Mouse (Mus musculus): ENCODE measurements around the gene Lrrc23. TPM values are rescaled to one million over a fixed set of nuclear protein-coding genes. Genes with fewer than 3 reads are reported as not detected.

Gene Lrrc23
- polyA plus RNA-seq, 1 experiment from 2014 or later = 0.17 TPM

DNA sequence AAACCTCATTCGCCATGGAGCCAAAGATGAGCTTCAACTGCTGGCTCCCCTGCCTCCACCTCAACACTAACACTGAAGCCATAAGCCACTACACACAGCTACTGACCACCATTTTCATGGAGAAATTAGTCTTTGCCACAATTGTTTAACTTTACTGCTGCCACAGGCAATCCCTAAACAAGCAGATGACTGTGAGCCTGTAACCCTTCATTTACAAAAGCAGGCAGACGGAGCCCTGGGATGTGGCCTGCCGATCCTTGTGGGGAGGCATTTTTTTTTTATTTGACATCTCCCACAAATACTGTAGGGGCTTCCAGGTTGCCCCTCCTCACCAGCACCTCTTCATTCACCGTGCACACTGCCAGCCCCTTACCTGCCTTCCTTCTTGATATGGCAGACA, 37.1 kb upstream of the Lrrc23 start:
- Histone ChIP-seq H3K9me3 (ENCODE audit: low read depth, low read length) (no peaks in the 10 kb centered on the region), H3K4me2 (no peak overlapping the region), H3K27me3 (ENCODE audit: insufficient read depth, low read length) (no peaks in the 10 kb centered on the region), H3K4me3 (ENCODE audit: low read depth, low read length) (no peak overlapping the region), H3K36me3 (ENCODE audit: insufficient read depth) (peaks cover 75% of the 10 kb centered on the region), H3K4me1 (ENCODE audit: insufficient read depth) (peaks cover 15% of the 10 kb centered on the region), H3K9ac (no peak overlapping the region), H3K27ac (ENCODE audit: low read depth) (no peak overlapping the region)
- no peak for TF ChIP-seq CTCF (IDR thresholded peaks at IDR 0.05; ENCODE audit: low read depth)
- 80% methylated on average over 4 of the region's 4 CpGs for WGBS
- ATAC-seq (ENCODE audit: insufficient read depth) = no peak
- no peak for DNase-seq

DNA sequence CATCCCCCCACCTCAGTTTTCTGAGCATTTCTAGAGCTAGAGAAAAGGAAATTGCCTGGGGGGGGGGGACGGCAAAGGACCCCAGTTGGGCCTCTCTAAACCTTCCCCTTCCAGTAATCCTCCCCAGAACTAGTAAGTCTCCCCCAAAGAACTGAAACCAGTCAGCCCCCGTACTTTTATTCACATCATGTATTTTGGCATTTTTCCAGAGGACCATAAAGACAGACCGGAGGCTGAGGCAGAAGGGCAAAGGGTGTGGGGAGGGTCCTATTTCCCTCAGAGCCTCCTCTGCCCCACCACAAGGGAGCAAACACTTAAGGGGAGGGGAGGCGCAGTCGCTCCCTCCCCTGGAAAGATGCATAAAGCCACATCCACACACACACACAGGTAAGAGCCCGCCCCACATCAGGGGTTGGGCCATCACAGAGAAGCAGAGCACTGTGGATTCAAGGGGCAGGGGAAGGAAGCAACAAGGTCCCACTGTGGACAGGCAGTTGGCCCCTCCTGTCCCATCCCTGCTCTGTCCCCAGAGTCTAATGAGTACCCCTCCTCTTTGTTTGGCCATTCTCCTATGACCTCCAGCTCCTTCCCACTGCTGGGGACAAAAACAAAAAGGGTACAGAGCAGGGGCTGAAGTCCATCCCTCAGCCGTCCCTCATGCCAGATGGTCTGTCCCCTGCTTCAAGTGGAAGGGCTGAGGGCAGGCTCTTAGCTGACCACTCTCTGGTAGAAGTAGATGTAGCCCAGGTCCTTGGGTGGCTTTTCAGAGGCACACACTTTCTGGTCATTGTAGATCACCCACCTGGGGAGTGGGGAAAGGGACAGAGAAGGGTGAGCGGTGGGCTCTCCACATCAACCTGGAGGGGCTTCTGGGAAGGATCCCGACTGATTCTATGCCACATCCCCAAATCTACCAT, 35.6 kb upstream of the Lrrc23 start:
- Histone ChIP-seq H3K9ac (no peak overlapping the region), H3K27ac (ENCODE audit: low read depth) (no peak overlapping the region), H3K4me3 (ENCODE audit: low read depth, low read length) (no peak overlapping the region), H3K4me2 (peak overlapping the region; percentile 64; the same call in 1 of the 2 replicates), H3K36me3 (ENCODE audit: insufficient read depth) (peaks cover 74% of the 10 kb centered on the region), H3K27me3 (ENCODE audit: insufficient read depth, low read length) (no peaks in the 10 kb centered on the region), H3K4me1 (ENCODE audit: insufficient read depth) (peaks cover 15% of the 10 kb centered on the region), H3K9me3 (ENCODE audit: low read depth, low read length) (no peaks in the 10 kb centered on the region)
- 57% methylated on average over 9 of the region's 9 CpGs for WGBS
- no peak for ATAC-seq (ENCODE audit: insufficient read depth)
- TF ChIP-seq CTCF (IDR thresholded peaks at IDR 0.05; ENCODE audit: low read depth) = no peak
- DNase-seq = peak; percentile 55

DNA sequence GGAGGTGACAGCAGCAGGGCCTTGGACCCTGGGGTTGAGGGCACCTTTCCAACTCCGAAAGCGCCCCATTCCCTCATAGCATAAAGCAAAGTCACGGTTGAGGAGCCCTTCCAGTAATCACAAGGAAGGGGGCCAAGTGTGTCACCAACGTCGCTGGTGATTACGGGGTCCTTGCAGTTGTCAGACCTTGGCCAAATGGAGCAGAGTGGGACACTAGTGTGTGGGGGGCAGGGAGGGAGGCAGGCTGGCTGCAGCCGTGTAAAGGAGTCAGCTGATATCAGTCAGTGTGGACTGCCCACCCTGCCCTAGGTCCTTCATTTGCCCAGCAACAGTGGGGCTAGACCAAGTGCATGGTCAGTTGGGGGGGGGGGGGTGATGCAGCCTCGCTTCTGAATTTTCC, 34.9 kb upstream of the Lrrc23 start:
- Histone ChIP-seq H3K9ac (peak overlapping the region; percentile 85; the same call in 1 of the 2 replicates), H3K27ac (ENCODE audit: low read depth) (peak overlapping the region; percentile 26), H3K4me2 (peak overlapping the region; percentile 64), H3K4me1 (ENCODE audit: insufficient read depth) (peaks cover 18% of the 10 kb centered on the region), H3K9me3 (ENCODE audit: low read depth, low read length) (no peaks in the 10 kb centered on the region), H3K36me3 (ENCODE audit: insufficient read depth) (peaks cover 72% of the 10 kb centered on the region), H3K4me3 (ENCODE audit: low read depth, low read length) (peak overlapping the region; percentile 76), H3K27me3 (ENCODE audit: insufficient read depth, low read length) (no peaks in the 10 kb centered on the region)
- WGBS = 28% methylated on average over 8 of the region's 8 CpGs
- no peak for DNase-seq
- TF ChIP-seq CTCF (IDR thresholded peaks at IDR 0.05; ENCODE audit: low read depth) = no peak
- peak; percentile 42 for ATAC-seq (ENCODE audit: insufficient read depth)

DNA sequence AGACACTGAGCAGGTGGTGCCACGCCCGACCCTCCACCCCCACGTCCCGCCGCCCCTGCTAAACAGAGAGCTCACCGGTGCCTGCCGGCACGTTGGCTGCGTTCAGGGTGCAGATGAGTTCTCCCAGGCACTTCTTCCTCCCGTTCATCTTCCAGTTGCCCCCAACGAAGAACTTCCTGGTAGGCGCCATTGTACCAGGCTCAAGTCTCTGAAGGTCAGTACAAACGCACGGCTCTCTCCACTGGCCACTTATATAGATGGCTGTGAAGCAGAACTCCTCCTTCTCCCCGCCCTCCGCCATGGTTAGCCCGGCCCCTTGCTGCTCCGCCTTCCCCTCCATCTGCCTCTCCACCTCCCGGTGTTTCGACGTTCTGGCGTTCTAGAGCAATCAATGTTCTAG, 34.4 kb upstream of the Lrrc23 start, which contains the start of gene Tpi1:
Gene Tpi1, minus strand, starts transcription at position 364 of the 400 bp plus-strand sequence.
- Histone ChIP-seq H3K27me3 (ENCODE audit: insufficient read depth, low read length) (no peaks in the 10 kb centered on the region), H3K4me3 (ENCODE audit: low read depth, low read length) (peak within 1 kb of the TSS; percentile 76), H3K4me1 (ENCODE audit: insufficient read depth) (peaks cover 18% of the 10 kb centered on the region), H3K4me2 (peak within 1 kb of the TSS; percentile 64), H3K27ac (ENCODE audit: low read depth) (peak within 1 kb of the TSS; percentile 96), H3K9ac (peak within 1 kb of the TSS; percentile 85), H3K36me3 (ENCODE audit: insufficient read depth) (peaks cover 67% of the 10 kb centered on the region), H3K9me3 (ENCODE audit: low read depth, low read length) (no peaks in the 10 kb centered on the region)
- TF ChIP-seq CTCF (IDR thresholded peaks at IDR 0.05; ENCODE audit: low read depth) = no peak
- peak; percentile 89 for ATAC-seq (ENCODE audit: insufficient read depth)
- peak; percentile 95 for DNase-seq
- WGBS = 0% methylated on average over 22 of the region's 22 CpGs

DNA sequence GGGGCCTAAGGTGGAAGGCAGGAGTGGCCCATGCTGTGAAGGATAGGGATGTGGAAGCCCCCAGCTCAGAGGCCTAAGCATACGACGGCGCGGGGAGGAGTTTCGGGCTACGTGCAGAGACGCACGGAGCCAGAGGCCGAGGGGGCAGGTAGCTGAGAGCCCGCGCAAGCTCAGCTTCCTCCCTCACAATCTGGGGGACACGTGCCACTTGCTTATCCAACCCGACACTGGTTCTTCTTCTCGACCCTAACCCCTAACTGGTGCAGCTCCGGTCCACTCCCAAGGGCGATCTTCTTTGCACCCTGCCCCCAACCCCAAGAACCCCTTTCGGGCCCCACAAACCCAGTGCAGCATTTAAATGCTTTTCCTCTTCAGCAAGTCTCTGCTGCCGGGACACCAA, 34.0 kb upstream of the Lrrc23 start:
- ATAC-seq (ENCODE audit: insufficient read depth) = peak; percentile 53

DNA sequence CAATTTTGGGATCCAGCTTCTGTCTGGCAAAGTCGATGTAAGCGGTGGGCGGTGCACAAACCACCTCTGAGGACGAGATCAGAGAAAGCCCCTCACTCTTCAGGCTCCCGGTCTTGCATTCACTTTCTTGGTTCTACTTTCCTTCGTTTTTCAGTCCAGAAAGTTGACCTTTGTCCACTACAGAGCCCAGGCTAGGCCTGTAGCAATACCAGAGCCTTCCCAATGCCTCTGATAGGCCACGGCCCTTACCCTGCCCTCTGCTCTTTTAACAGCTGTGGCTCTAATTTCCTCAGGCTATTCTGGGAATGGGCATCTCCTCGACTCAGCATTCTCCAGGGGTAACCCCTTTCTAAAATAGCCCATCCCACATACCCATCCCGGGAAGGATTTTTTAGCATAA, 33.3 kb upstream of the Lrrc23 start:
- H3K27ac ChIP-seq (ENCODE audit: low read depth) = peak overlapping the region; percentile 96
- H3K9ac ChIP-seq = peak overlapping the region; percentile 85
- no peak for TF ChIP-seq CTCF (IDR thresholded peaks at IDR 0.05; ENCODE audit: low read depth)
- peak overlapping the region; percentile 76 for H3K4me3 ChIP-seq (ENCODE audit: low read depth, low read length)
- peak overlapping the region; percentile 64 for H3K4me2 ChIP-seq
- 10% methylated on average over 9 of the region's 9 CpGs for WGBS
- DNase-seq = peak; percentile 20
- H3K36me3 ChIP-seq (ENCODE audit: insufficient read depth) = peaks cover 56% of the 10 kb centered on the region
- H3K4me1 ChIP-seq (ENCODE audit: insufficient read depth) = peaks cover 18% of the 10 kb centered on the region
- ATAC-seq (ENCODE audit: insufficient read depth) = no peak
- no peaks in the 10 kb centered on the region for H3K27me3 ChIP-seq (ENCODE audit: insufficient read depth, low read length)
- H3K9me3 ChIP-seq (ENCODE audit: low read depth, low read length) = no peaks in the 10 kb centered on the region

More for the DNA sequence above, 34.0 kb upstream of the Lrrc23 start:
- whole genome bisulfite sequencing = under 1% methylated on average over 18 of the region's 18 CpGs
- Histone ChIP-seq H3K4me2 (peak overlapping the region; percentile 64), H3K9me3 (ENCODE audit: low read depth, low read length) (no peaks in the 10 kb centered on the region), H3K9ac (peak overlapping the region; percentile 85), H3K27me3 (ENCODE audit: insufficient read depth, low read length) (no peaks in the 10 kb centered on the region), H3K4me3 (ENCODE audit: low read depth, low read length) (peak overlapping the region; percentile 76), H3K4me1 (ENCODE audit: insufficient read depth) (peaks cover 18% of the 10 kb centered on the region), H3K36me3 (ENCODE audit: insufficient read depth) (peaks cover 63% of the 10 kb centered on the region), H3K27ac (ENCODE audit: low read depth) (peak overlapping the region; percentile 96)
- DNase-seq = peak; percentile 89
- no peak for TF ChIP-seq CTCF (IDR thresholded peaks at IDR 0.05; ENCODE audit: low read depth)

Measured in lung, embryonic 14.5 days (tissue).